ENCODE assay signal across 19 mouse cellular contexts in the genomic region with DNA sequence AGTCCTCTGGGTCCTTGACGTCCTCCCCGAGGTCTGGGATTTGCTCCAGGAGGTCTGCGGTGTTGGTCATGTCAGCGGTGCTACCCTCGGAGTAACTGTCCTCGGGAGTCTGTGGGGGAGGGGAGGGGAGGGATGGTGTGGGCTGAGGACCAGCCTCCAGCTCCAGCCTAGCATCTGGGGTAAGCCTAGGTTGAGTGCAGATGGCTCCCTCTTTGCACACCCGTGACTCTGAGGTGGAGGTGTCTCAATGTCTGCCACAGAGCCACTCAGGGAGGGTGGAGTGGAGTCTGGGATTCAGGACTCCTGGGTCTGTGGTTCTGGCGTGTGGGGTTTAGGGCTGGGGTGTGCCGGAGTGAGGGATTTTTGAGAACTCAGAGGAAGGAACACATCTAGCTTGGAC.
DNase-seq lines count a peak whose midpoint lies in the region; ATAC-seq and TF ChIP-seq lines count a peak whose summit lies in the region.
"Had no signal": no experiment of that assay in that cellular context is flagged by ENCODE, and none has a peak within 500 bp of the region (broad histone marks: within the 10 kb centered on the region; RNA-seq: fewer than 3 reads in every experiment).

No protein-coding gene starts in this region.

- H3K27me3 ChIP-seq in G1E (ENCODE audit: insufficient read depth, low read length), result no peaks in the 10 kb centered on the region
- H3K27me3 ChIP-seq in intestine, embryonic 16.5 days (replicated peaks; ENCODE audit: control insufficient read depth, insufficient read depth, low read length), result 0 out of 2 replicates have a peak, but pooled peaks cover 2% of the 10 kb centered on the region
- H3K27me3 ChIP-seq: CH12.LX, Patski had no signal

- no peak overlapping the region for H3K9ac ChIP-seq in intestine, embryonic 16.5 days (ENCODE audit: low read depth, low read length)

- no peak for TF ChIP-seq CTCF in G1E (IDR thresholded peaks at IDR 0.05; ENCODE audit: low read depth, low read length)

- H3K4me1 ChIP-seq in G1E (ENCODE audit: insufficient read depth, low read depth, low read length), result no peaks in the 10 kb centered on the region
- H3K4me1 ChIP-seq in intestine, embryonic 16.5 days (ENCODE audit: control insufficient read depth, insufficient read depth, low read length), result 0 out of 2 replicates have a peak, but pooled peaks cover 8% of the 10 kb centered on the region

- H3K4me3 ChIP-seq in G1E (ENCODE audit: low read depth, low read length), result peak overlapping the region; percentile 6; the same call in 1 of the 2 replicates
- H3K4me3 ChIP-seq in intestine, embryonic 16.5 days (ENCODE audit: low read length), result no peak overlapping the region

- no peak overlapping the region for H3K27ac ChIP-seq in intestine, embryonic 16.5 days (ENCODE audit: low read length)

- no peak overlapping the region for H3K4me2 ChIP-seq in intestine, embryonic 16.5 days (ENCODE audit: low read depth, low read length)

- H3K9me3 ChIP-seq in G1E (replicated peaks), result peaks cover 78% of the 10 kb centered on the region
- no peaks in the 10 kb centered on the region for H3K9me3 ChIP-seq in intestine, embryonic 16.5 days (ENCODE audit: control insufficient read depth, low read length)

- no peaks in the 10 kb centered on the region for H3K36me3 ChIP-seq in G1E (replicated peaks)
- no peaks in the 10 kb centered on the region for H3K36me3 ChIP-seq in intestine, embryonic 16.5 days (ENCODE audit: control insufficient read depth, insufficient read depth, low read length)

- ATAC-seq in G1E (ENCODE audit: extremely low read depth, insufficient number of reproducible peaks, low FRiP score, poor library complexity, severe bottlenecking), result no peak
- ATAC-seq in intestine, embryonic 16.5 days, result no peak
- ATAC-seq: activated CD4-positive, CD25-positive, alpha-beta regulatory T cell, adult 4 months; CD4-positive, CD25-positive, alpha-beta regulatory T cell, adult 4 months; Patski had no signal

- peak; percentile 90 for DNase-seq in heart, adult 11 months
- DNase-seq in heart, adult 18-20 months, result no peak
- DNase-seq in G1E (ENCODE audit: low spot score), result no peak
- DNase-seq: adrenal gland, adult 2 months; adrenal gland, adult 8-10 months; adrenal gland, postnatal 10 days; adrenal gland, postnatal 14 days; adrenal gland, postnatal 25 days; adrenal gland, postnatal 36 days; B cell, adult 2 months; cerebellum, adult 11 months; cerebellum, adult 11-12 months; cerebellum, adult 18-20 months; cerebellum, adult 2 months had no signal

- WGBS in intestine, embryonic 16.5 days, result 89% methylated on average over 9 of the region's 9 CpGs
